Mouse (Mus musculus) cortical plate, adult 2 months (tissue): ENCODE data around the gene Prkce.

ENCODE experiments used
- CTCF ChIP-seq: fragments of 200-500 bp; IDR thresholded peaks from 2 replicates; pipeline ENCODE4 v1.5.1; 2011; ENCODE audit warnings: mild to moderate bottlenecking, control low read depth, low read length; ENCODE audit not compliant: insufficient read depth; ENCODE audit errors: extremely low read depth
- POLR2A ChIP-seq: fragments of 200-500 bp; IDR thresholded peaks from 2 replicates; pipeline ENCODE4 v1.6.1; 2011; ENCODE audit warnings: mild to moderate bottlenecking, low read length, control low read depth; ENCODE audit not compliant: insufficient read depth; ENCODE audit errors: extremely low read depth

DNA sequence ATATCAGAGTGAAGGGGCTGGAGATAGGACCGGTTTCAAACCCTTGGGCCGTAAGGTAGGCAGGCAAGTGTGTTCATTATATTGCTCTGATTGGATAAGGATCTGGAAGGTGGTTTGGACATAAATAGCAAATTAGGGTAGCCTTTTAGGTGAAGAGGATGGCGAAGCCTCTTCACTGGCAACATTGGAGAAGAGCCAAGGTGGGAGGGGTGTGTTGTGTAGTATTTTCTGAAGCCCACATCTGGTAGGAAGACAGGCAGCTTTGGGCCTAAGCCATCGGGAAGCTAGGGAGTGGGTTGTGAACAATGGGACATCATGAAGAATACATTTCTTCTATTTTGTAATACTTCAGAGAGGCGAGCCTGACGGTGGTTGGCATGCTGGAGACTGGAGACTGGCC is 125.1 kb downstream of the Prkce start:
- TF ChIP-seq CTCF (no peak), POLR2A (no peak)
